Mouse (Mus musculus): ENCODE measurements around the gene Ect2l. TPM values are rescaled to one million over a fixed set of nuclear protein-coding genes. Genes with fewer than 3 reads are reported as not detected.

The Ect2l gene
- not detected for total RNA-seq (2021)
- long read RNA-seq, experiment 1: 0 reads
- long read RNA-seq, experiment 2: 0 reads

DNA sequence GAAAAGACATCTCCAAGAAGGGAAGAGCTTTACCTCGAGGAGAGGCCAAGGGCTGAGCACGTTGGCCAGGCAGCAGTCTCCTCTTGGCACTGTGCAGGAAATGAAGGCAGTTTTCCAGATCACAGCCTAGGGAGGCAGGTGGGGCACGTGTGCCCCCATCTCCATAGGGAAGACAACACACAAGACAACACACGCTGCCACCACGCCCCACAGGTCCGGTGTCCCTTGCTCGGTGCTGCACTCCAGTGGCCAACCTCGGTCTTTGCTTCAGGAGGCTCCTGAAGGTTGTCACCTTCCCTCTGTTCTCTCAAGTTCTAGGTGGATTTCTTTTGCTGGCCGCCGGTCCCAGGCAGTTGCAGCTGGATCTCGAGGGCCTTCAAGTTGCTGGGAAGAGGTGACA is at the start of gene Ect2l:
Ect2l (minus strand) TSS at position 165 of the 400 bp plus-strand sequence.
- peak; percentile 46 for DNase-seq

DNA sequence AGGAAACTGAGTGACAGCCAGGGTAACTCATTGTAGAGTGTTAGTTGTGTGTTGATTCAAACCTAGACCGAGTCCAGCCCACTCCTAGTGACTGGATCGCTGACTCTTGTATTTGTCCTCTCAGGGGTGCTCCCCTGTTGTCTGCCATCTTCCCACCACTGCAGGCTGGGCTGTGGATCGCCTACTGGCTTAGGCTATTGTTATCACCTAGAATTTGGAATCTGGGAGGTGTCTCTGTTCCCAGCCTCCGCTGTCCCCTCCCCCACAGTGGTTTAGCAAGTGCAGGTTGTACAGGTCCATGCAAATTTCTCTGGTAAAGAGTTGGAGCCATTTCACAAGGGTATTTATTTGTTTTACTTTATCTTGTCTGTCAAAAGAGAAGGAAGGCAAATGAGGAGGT is 40.7 kb upstream of the Ect2l start:
- no peak for DNase-seq

DNA sequence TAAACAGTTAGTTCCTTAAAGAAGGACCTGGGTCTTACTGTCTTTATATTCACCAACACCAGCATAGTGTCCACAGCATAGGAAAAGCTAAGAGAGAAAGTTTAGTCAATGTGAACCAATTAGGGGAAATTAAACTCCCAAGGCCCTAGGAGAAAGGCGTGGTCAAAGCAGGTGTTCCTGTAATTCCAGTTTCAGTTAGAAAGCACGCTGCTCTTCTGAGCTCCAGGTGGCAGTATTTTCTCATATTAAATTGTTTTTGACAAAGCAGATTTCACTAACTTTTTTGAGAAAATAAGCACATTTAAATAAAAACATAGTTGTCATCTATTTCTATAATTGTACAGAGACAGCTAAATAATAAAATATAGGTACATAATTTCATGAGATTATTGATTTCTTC is 32.9 kb upstream of the Ect2l start:
- no peak for DNase-seq

DNA sequence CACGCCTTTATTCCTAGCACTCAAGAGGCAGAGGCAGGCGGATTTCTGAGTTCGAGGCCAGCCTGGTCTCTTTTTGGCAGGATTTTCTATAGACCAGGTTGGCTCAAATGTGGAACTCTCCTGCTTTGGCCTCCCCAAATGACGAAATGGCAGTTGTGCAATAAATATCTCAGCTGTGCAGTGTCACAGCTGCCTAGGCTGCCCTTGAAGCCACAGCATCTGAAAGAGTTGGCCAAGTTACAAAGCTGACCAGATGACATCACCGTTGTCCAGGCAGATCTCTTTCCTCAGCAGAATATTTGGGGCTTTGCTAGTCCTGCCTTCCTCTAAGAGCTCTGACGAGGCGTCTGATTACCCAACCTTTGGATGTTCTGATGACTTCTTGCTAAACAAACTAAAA is 26.5 kb upstream of the Ect2l start:
- peak; percentile 56 for DNase-seq

DNA sequence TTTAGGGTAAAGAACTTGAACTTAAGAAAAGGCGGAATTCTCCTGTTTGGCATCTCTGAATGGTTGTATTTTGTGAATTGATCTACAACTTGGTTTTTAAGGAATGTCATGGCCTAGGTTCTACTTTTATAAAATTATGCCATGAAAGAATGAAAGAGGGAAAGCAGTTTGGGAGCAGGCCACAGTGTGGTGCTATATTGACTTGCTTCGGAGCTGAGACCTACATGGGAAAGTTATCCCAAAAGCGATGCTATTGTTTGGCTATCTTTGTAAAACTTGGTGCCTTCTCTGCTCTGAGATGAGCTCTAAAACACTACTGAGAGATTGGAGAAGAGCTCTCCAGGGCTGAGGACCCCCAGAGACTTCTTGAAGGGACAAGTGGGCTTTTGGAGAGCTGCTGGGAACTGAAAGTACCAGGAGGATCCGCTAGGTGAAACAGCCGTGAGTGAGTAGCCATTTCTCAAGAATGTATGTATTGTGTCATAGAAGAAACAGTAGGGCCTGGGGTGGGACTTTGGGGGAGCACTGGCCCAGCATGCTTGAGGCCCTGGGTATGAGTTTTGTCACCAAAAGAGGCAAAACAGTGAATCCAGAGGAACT is 25.7 kb upstream of the Ect2l start:
- no peak for DNase-seq

DNA sequence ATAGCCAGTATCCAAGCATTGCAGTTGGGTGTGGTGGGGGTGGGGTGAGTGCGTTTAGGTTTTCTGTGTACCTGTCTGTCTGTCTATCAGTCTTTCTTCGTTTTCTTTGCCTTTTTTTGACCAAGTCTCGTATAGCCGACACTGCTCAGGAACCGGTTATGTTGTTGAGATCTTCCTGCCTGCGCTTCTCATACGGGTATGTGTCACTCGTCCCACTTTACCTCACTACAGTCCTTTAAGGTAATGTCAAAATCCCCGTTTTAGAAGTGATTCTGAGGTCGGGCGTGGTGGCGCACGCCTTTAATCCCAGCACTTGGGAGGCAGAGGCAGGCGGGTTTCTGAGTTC is 24.7 kb upstream of the Ect2l start:
- DNase-seq: no peak

DNA sequence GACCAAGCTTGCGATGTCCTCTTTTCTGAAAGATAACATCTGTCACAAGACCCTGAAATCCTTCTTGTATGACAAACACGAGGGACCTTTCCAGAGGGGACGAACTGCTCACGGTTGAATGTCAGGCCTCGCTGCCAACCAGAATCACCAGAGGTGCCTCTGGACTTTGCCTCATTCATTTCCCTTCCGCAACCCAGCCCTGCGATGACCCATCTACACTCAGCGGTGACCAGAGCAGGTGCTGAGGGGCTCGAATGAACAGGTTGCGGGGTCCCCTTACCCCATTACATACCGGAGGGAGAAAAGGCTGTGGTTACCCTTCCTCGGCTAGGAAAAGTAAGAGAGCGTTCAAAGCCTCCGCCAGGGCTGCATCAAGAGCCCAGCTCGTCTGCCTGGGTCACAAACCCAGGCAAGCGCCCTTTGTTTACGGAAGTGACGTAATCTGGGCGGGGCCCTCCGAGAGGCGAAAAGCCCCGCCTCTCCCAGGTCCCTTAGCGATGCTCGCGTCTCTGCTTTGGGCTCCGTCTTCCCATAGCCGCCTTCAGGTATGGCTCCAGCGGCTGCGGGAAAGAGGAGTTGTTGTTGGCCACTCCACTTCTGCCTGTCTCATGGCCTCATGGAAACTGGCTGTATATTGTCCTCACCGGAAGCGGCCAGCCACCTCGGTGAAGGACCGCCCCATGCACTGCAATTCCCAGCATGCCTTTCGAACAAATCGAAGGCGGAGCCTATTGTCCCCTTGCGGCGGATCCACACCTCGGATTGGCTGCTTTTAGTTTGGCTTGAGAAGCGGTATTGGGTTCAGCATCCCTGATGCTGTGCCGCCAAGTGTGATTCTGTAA is 24.1 kb upstream of the Ect2l start, which contains the start of gene Ccdc28a:
Ccdc28a (minus strand) TSS at position 439 of the 842 bp plus-strand sequence.
- DNase-seq: peak; percentile 95

DNA sequence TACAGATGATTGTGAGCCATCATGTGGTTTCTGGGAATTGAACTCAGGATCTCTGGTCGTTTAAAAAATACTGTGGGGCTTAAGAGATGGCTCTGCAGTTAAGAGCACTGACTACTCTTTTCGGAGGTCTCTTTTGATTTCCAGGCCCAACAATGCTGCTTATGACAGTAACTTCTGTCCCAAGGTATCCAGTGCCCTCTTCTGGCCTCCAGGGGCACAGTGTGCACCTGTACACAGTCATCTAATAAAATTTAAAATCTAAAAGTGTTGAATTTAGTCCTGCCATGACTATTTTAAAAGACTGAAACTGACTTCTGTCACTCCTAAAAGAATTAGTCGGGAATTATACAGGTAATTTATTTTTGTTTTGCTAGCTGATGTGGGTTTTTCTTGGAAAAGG is 23.2 kb upstream of the Ect2l start:
- no peak for DNase-seq

DNA sequence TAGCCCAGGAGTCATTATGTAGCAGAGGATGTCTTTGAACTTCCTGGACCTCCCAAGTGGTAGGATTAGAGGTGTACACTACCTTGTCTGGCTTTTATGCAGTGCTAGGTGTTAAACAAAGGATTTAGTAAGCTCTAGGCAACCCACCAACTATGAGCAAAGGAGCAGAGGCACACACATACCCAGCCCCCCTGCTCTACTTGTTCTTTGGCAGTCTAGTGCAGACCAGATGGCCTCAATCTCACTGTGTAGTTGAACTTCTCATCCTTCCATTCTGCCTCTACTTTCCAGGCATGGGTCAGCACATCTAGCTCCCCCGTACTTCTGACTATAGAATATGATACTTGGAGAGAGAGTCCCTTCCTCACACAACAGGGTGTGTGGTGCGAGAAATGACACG is 13.7 kb upstream of the Ect2l start:
- no peak for DNase-seq

DNA sequence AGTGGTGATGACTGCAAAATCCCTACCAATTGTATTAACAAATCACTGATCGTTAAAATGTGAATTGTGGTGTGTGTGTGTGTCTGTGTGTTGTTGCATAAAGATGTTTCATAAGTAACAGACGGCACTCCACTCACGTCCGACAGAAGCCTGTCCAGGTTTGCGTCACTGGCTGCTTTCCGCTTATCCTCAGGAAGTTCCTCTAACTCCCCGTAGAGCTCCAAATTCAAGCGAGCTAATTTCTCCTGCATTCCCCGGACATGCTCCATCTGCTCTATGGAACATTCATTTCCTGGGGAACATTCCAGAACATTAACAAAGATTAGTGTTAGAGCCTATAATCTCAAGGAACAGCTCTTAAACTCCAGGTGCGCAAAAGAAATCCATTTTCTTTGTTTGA is 8.7 kb upstream of the Ect2l start:
- DNase-seq: no peak

DNA sequence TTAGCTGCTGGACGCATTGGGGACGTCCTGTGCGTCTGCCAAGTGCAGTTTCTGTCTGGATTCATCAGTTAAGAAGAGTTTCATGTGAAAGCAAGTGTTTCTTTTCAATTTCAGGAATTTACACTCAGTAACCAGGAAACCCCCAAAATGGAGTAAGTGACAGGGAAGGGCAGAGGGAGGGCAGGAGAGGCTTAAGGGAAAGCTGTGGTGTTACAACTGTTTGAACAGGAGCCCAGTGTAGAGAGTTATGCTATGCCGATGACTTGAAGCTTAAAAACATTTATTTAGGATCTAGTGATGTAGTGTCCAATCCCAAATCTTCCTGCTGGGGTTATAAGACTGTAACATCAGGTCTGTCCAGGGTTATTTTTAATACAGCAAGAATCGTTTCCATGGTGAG is 3.4 kb upstream of the Ect2l start:
- no peak for DNase-seq

DNA sequence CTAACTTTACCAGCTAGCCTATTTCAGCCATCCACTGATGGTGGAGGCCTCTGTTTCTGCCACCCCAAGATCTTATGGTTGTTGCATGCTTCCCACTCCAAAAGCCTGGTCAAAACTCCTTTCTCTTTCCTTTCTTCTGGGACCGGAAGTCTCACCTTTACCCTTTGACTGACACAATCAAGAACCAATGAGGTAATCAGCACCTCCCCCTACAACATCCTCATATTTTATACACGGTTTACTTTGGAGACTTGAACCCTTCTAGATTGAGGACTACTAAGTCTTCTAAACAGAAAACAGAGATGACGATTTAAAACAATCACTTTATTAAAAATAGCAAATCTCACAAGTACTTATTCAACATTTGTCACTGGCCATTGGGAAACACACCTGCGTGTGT is 2.7 kb upstream of the Ect2l start:
- DNase-seq: no peak

DNA sequence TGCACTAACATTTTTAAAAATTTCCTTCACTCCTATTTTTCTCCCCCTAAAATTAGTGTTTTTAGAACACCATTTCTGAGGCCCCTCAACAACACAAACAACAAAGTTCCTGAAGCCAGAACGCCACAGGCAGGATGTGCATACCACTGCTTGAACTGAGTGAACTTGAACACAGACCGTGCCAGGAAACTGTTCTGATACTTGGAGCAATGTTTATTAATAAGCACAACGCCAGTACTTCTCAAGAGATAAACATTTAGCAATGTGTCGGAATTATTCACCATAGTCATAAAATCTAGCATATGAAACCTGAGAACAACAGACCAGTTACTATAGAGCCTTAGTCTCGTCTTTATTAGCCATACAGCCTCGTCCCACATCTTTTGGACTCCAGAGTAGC is 571 bp downstream of the Ect2l start:
- DNase-seq: no peak

DNA sequence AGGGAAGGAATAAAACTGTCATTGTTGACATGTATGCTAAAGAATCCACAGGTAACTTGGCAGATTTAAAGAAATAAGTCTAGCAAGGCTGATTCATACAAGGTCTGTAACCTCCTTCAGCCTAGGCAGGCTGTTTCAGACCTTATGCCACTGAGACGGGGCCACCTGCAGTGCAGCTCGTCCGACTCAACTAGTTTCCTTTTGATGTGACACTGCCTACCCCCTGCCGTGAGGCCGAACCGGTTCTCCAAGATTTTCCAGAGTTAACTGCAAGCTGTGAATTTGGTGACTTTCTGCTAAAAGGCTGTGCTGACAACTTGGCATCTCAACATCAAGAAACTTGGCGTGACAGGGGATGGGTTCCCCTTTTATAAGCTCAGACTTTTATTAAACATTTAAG is 6.6 kb downstream of the Ect2l start:
- no peak for DNase-seq

DNA sequence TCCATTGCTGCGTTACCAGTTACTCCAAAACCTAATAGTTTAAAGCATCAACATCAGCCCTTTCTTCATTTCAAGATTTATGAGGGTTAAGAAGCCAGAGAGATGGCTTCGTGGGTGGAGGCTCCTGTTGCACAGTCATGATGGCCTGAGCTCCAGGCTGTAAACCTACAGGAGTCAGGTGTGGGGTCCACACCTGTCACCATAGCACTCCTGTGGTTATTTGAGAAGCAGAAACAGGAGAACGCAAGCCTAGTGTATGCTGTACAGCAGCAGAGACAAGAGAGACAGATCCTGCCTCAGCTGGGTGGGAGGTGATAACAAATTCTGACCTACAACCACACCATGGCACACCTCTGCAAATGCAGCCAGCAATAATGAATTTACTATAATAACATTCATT is 8.3 kb downstream of the Ect2l start:
- no peak for DNase-seq

DNA sequence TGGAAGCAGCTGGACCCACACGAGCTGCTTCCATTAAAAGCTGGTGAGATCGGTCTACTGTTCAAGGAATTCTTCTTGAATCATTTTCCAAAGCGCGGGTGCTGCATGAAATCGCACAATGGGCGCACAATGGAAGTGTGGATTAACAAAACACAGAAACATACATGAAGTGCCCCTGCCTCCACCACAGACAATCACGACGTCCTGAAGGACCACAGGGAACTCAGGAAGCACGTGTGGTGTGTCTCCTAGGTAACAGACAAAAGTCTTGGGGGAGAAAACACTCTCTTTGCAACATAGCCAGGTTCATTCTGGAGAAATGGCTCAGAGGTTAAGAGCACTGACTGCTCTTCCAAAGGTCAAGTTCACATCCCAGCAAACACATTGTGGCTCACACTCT is 10.0 kb downstream of the Ect2l start:
- no peak for DNase-seq

DNA sequence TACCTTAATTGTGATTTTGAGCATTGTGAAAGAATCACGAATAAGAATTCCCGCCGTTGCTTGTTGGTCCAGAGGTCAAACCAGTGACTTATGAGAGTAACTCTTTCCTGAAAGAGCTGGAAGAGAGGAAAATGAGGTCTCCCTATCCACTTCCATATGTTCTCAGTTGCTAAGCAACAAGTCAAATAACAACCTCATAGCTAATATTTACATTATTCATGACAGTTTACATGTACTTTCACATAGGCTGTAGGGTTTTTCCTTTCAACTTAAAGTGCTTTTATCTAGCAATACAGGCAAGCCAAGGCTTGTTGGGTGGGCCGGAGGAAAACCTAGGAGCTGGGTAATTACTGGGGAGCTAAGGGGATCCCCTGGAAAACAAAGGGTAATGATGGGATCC is 10.8 kb downstream of the Ect2l start:
- no peak for DNase-seq

DNA sequence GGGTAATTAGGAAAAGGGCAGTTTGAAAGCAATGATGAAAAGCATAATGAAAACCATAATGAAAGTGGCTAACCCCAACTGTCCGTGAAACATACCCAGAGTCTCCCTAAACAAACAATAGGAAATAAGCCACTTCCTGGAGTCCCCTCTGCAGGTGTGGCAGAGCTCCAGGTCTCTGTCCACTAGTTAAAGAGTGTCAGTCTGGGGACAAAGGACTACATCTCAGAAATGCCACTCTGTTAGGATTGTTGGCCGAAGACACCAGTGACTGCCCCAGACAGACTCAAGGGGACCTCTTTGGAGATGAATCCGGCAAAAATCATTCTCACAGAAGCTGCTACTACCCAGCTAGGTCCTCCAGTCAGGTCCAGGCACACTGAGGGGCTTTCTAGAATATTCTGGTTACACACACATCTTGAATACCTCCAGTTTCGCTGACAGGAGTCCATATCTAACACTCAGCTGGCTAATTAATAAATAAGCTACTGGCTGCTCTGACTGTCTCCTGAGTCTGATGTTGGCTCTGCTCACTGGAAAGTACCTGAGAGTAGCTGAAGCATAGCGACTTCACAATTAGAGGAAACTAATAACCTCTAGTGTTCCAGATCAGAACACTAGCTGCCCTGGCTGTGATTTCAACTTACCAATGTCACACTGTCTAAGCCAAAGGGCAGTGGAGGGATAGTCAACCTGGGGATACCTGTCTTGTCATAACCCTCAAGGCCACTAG is 12.2 kb downstream of the Ect2l start:
- no peak for DNase-seq

DNA sequence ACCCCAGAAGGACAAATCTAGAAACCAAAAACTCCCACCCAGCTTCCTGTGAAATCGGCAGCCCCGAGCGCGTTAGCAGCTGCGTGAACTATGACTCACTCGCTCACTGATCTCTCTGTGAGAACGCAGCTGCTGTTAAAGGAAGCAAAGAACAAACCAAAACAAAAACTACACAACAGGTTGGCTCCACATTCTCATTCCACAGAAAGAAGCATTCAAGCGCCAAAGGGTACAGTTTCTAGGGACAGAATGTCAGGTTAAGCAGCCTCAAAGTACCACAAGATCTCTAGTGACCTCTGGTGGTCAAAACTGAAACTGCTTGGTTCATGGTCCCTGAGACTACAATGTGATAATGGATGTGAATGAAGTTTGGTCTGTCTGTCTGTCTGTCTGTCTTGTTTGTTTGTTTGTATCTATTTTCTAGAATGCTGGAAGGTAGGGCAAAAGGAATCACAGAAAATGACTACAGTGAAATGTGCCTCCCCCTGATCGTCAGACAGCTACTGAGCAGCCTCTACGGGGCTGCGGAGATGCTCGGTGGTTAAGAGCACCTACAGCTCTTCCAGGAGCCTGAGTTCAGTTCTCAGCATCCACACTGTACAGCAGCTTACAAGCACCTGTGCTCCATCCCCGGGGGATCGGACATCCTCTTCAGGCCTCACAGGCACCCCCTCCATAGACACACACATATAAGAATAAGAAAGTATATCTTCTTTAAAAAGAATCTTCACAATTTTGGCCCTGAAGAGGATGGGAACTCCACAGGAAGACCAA is 13.3 kb downstream of the Ect2l start:
- peak; percentile 81 for DNase-seq

DNA sequence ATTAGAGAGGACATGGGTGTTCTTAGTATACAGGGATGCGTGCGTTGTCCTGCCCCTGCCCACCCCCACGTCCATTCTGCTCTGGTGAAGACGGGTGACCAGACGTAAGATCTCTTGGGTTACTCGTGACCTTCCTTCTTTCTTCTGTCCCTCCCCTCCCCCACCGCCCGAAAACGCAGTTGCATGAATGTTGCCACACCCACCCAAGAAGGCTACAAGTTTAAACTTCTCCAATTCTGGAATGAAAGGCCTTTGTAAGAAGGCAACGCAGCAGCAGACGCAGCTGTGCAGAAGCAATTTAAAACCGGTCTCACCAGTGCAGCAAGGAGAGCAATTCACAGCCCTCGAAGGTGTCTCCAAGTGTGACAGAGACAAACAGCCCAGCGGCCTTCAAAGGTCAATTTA is 16.0 kb downstream of the Ect2l start:
- DNase-seq: no peak

DNA sequence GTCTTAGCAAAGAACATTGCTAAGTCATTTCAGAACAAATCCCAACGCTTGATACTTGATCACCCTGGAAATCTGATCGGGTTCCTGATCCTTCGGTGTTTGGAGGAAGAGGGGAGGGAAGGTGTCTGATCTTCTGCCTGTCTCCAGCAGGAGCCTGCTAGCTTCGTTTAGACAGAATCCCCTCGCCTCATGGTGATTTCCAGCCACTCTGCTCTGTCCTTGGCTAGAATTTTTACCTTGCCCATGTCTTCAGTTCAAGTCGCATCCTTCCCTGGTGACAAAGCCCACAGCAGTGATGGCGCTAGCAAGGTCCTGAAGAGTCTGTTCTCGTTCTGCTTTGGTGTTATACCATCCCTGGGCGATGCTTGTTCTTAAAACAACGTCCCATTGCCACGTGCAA is 16.5 kb downstream of the Ect2l start:
- no peak for DNase-seq

DNA sequence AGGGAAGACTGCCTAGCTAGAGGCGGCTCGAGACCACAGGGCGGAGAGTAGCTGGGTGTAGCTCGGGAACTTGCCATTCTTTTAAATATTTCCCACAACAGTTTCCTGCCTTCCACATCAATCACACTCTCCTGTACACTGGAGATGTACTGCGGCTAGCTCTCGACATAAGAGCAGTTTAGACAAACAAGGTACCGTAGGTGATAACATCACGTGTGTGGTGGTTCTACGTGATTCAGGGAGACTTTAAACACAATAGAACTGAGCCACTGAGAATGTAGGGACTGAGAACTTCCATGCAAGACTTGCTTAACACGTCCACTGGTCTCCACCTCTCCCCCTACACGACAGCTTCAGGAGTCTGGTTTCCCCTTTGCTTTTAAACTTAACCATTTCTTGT is 17.5 kb downstream of the Ect2l start:
- no peak for DNase-seq

DNA sequence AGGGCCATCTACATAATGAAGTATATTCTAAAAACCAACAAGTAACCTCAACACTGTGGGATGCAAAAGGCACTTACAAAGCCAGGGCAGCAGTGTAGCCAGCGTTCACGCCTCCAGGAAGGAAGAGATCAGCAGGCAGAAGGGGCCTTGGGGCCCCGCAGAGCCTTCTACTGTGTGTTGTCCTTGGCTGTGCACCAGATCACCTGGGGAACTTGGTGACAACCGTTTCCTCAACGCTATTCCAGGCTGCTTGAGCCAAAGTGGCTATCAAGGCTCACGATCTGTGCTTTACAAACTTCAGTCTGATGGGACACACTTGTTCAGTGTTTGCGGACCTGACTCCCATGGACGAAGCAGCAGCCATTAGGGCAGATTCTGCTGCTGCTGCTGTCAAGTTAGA is 19.0 kb downstream of the Ect2l start:
- DNase-seq: no peak

All from adrenal gland, postnatal 10 days (tissue).